Mouse (Mus musculus): ENCODE results near the gene Ssc4d.
A peak's percentile ranks its signal among the peaks of the same experiment; 100 is the strongest.

Gene Ssc4d

DNA sequence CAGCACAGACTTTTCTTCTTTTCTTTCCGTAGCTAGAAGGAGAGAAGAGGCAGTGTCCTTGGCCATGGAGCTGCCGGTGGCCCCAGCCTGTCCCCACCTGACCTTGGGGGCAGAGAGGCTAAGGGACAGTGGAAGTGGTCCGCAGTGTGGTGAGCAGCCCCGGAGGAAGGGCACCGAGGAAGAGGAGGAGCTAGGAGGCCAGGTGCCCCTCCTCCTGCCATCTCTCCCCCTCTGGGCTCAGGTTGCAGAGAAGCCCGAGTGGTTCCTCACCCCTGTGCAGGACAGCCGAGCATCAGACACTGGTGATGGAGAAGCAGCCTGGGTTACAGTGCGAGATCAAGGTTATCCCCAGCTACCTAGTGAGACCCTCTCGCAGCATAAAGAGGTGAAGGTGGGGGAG, at the start of gene Ssc4d:
Gene Ssc4d, minus strand, starts transcription at position 167 of the 400 bp plus-strand sequence.
- DNase-seq (ENCODE audit: low spot score in 2 of 2): no peak

GRCm38 (mm10) chr5:136019907-136020306, 45.6 kb upstream of the Ssc4d start:
- no peak for DNase-seq (ENCODE audit: low spot score in 2 of 2)

DNA sequence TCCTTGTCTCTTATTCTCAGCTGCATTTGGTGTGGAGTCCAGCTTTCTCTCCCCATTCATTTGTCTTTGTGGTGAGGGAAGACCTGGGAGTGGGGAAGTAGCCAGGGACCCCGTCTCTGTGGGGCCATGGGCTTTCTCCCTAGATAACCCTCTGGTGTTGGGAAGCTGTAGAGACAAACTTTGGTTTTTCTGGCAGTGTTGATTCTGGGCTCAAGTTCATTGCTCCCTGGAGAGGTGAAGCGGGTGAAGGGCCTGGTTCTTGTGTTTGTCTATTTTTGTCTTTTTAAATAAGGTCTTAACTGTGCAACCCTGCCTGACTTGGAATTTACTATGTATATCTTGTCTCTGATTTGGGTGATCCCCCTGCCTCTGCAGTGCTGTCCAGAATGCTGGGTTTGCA, 44.4 kb upstream of the Ssc4d start:
- DNase-seq (ENCODE audit: low spot score in 2 of 2): no peak

GRCm38 (mm10) chr5:136017262-136017661, 42.9 kb upstream of the Ssc4d start:
- no peak for DNase-seq (ENCODE audit: low spot score in 2 of 2)

- no peak for DNase-seq (ENCODE audit: low spot score in 2 of 2)
Observed at GRCm38 (mm10) chr5:136016014-136016876, 41.9 kb upstream of the Ssc4d start.

GRCm38 (mm10) chr5:136015586-136015985, 41.3 kb upstream of the Ssc4d start:
- DNase-seq (ENCODE audit: low spot score in 2 of 2): peak in 1 of 2 experiments; percentile 33

DNA sequence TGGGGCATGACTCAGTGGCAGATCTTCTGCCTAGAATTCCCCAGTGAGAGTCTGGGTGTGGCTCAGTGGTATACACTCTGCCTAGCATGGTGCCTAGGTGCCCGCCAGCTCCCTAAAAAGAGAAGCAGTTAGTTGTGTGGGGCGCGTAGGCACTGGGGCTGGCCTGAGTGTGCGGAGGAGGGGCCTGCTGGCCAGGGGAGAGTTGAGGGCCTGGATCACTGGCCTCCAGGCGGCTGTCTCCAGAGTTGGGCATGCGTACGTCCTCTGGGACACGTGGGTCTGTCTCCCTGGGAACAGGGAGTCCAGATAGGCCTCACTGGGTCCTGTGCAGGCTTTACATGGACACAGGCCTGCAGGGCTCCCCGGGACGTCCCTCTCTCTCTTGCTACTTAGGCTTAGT, 40.5 kb upstream of the Ssc4d start:
- DNase-seq (ENCODE audit: low spot score in 2 of 2): peak in 1 of 2 experiments; percentile 33

DNA sequence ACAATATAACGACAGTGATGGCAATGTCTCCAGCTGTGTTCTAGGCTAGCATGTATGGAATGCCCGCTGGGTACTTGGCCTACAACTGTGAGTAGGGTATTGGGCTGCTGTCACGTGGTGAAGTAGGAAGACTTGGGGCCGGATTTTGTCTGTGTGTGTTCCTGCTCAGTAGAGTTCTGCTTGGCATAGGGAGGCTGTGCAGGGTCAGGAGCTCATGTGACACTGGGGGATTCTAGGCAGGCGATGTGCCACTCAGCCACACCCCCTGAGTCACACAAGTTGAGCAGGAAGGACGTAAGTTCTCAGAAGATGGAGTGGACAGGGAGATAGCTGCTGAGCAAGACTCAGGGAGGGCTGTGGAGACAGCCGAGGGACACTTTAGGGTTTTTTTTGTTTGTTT, 33.4 kb upstream of the Ssc4d start:
- no peak for DNase-seq (ENCODE audit: low spot score in 2 of 2)

GRCm38 (mm10) chr5:136004537-136004936, 30.2 kb upstream of the Ssc4d start:
- no peak for DNase-seq (ENCODE audit: low spot score in 2 of 2)

GRCm38 (mm10) chr5:136002751-136003151, 28.4 kb upstream of the Ssc4d start:
- DNase-seq (ENCODE audit: low spot score in 2 of 2): no peak

- no peak for DNase-seq (ENCODE audit: low spot score in 2 of 2)
Observed at GRCm38 (mm10) chr5:136002325-136002724, 28.0 kb upstream of the Ssc4d start.

- DNase-seq (ENCODE audit: low spot score in 2 of 2): no peak
Observed at GRCm38 (mm10) chr5:136001222-136001621, 26.9 kb upstream of the Ssc4d start.

GRCm38 (mm10) chr5:135996162-135996561, 21.8 kb upstream of the Ssc4d start:
- no peak for DNase-seq (ENCODE audit: low spot score in 2 of 2)

DNA sequence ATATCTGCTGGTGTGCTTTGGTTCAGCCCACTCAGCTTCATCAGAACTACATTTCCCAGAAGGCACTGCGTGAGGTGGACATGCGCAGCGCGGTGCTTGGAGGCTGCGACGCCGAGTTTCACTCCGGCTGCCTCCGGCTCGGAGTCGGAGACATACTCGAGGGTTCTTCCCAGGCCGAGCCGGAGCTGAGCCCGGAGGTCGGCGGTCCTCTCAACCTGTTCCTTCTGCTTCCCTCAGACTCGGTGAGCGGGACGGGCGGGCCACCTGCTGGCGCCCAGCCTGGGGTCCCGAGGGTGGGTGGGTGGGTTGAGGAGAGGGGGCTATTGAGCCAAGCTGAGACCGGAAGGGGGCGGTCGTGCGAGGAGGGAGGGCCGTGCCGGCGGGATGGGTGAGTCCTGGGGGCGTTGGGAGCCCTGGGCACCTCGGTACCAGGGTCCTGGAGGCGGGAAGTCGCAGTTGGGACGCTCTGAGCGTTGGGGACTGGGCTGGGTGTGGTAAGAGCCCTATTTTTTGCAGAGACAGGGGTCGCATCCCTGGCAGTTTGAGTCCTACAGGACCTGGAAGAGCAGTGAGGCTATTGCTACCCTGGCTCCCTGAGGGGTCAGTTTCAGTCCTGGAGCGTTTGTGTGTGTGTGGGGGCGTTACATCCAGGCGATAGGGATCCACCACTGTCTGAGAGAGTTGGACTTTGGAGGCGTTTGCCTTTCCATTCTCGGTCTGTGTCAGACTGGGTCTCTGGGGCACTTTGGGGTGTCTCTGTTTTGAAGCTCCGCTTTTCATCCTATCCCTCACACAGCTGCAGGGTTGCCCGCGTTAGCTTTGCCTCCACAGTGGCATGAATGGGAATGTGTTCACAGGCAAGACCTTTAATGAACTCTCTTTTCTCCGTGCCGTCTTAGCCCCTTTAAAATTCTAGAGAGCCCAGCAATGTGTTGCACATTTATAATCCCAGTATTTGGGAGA, 20.7 kb upstream of the Ssc4d start, which contains the start of gene Dtx2:
Gene Dtx2, plus strand, starts transcription at position 76 of the 963 bp plus-strand sequence.
- DNase-seq (ENCODE audit: low spot score in 2 of 2): peak; percentile 85 to 90

DNA sequence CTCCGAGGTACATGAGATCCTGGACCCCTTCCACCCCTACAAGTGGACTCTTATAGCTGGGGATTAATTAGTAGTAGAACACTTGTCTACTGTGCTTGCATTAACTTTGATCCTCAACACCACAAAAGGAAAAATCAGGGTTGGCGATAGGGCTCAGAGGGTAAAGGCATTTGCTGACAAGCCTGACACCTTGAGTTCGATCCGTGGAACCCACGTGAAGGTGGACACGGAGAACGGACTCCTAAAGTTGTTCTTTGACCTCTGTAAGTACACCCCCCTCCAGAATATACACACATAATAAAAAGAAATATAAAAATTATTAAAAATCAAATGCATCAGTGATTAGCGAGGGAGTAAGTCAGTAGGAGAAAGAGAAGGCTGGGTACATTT, 20.0 kb upstream of the Ssc4d start:
- no peak for DNase-seq (ENCODE audit: low spot score in 2 of 2)

- DNase-seq (ENCODE audit: low spot score in 2 of 2): no peak
Observed at GRCm38 (mm10) chr5:135993381-135993965, 19.1 kb upstream of the Ssc4d start.

- DNase-seq (ENCODE audit: low spot score in 2 of 2): no peak
Observed at GRCm38 (mm10) chr5:135990601-135991000, 16.3 kb upstream of the Ssc4d start.

- DNase-seq (ENCODE audit: low spot score in 2 of 2): no peak
Observed at GRCm38 (mm10) chr5:135987248-135987647, 12.9 kb upstream of the Ssc4d start.

DNA sequence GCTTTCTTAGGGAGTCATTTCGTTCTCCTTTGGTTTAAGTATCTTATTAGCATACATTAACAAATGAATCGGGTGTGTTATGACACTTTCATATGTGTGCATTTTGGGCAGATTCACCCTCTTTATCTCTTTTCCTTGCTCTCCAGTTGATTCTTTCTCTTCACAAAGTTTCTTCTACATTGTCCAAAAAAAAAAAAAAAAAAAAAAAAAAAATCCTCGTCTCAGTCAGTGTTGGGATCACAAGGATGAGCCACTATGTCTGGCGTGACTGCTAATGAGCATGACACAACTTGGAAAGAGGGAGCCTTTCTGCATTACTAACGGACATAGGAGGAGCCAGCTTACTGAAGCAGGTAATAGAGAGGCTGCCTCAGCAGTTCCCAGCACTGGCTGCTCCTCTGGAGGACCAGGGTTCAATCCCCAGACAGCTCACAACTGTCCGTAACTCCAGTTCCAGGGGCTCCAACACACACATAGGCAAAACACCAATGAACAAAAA, 10.3 kb upstream of the Ssc4d start:
- DNase-seq (ENCODE audit: low spot score in 2 of 2): no peak

DNA sequence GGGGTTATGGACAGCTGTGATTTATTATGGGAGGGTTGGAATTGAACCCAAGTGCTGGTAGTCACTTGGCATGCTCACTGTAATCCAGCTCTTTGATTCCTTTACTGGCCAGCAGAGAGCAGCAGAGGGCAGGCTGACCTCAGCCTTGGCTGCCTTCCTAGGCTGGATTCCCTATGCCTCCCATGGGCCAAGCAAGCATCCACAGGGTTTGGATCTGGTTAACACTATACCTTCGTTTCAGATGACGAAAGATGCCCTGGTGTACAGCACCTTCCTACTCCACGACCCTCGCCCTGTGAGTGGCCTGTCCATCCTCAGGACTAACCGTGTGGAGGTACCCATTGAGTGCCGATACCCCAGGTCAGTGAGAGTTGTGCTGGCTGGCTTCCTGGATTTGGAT, 8.1 kb upstream of the Ssc4d start:
- peak in 1 of 2 experiments; percentile 52 for DNase-seq (ENCODE audit: low spot score in 2 of 2)

DNA sequence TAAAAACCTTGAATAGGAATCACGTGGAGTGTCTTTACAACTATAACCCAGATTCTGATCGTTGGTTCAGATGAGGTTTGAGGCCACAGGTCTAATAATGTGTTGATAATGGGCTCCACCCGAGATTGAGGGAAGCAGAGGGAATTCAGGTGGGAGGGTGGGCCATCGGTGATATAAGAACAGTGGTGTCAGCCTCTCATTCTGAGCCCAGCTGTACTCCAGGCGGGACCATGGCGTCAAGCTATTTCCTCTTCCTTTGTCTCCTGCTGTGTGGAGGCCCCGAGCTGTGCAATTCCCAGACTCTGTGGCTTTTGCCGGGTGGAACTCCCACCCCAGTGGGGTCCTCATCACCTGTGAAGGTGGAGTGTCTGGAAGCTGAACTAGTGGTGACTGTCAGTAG, 5.6 kb upstream of the Ssc4d start, which contains the start of gene Zp3:
Gene Zp3, plus strand, starts transcription at position 196 of the 400 bp plus-strand sequence.
- DNase-seq (ENCODE audit: low spot score in 2 of 2): no peak

DNA sequence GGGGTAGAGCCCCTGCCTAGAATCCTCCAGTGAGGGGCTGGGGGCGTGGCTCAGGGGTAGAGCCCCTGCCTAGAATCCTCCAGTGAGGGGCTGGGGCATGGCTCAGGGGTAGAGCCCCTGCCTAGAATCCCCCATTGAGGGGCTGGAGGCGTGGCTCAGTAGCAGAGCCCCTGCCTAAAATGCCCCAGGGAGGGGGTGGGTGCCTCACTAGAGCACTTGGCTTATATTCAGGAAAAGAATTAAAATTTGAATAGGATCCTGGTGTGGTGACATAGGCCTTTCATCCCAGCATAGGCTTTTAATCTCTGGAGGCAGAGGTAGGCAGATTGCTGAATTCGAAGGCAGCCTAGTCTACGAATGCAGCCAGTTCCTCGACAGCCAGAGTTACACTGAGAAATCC, 5.0 kb upstream of the Ssc4d start:
- DNase-seq (ENCODE audit: low spot score in 2 of 2): no peak
